Mouse (Mus musculus): ENCODE results near the gene Il12rb2. TPM values are rescaled to one million over a fixed set of nuclear protein-coding genes. Genes with fewer than 3 reads are reported as not detected.
A peak's percentile ranks its signal among the peaks of the same experiment; 100 is the strongest.

The Il12rb2 gene
- 27.9 to 92.6 TPM (median 28.7 TPM) in 3 replicates for total RNA-seq (2017)

DNA sequence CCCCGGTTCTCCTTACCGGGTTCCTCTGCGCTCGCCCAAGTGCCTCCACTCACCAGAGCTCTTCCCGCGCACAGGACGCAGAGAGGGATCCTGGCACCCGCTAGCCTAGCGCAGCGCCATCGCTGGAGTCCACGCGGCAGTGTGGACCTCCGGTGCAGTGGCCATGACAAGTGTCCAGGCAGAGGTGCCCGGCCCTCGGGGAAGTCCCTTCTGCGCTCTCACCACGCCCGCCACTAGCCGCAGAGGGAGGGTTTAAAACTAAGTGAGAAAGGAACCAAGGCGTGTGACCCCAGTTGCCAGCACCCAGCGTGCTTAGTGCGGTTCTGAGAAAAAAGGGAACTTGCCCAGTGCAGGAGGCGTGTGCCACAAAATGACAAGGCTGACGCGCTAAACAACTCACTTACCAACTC is at the start of gene Il12rb2:
TSS of gene Il12rb2 (minus strand) at position 207 of the 410 bp plus-strand sequence.
- peak; percentile 98 for ATAC-seq (replicated peaks; ENCODE audit: insufficient number of reproducible peaks, low FRiP score, low TSS enrichment, poor library complexity, severe bottlenecking)

DNA sequence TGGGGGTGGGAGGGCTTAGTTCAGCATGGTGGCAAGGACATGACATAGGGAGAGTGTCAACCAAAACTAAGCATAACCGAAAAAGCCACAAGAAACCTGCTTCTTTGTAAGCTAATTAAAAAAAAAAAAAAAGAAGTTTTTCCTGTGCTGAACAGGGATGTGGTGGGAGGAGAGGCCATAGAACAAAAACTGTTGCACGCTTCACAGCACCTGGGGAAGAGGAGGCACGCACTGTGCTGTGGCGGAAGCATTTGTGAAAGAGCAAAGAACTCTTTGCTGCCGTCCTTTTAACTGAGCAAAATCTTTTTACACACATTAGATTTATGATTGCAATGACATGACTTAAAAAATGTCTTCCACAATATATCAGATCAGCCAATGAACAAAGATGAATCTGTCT is 45.8 kb upstream of the Il12rb2 start:
- ATAC-seq (replicated peaks; ENCODE audit: insufficient number of reproducible peaks, low FRiP score, low TSS enrichment, poor library complexity, severe bottlenecking), result no peak

DNA sequence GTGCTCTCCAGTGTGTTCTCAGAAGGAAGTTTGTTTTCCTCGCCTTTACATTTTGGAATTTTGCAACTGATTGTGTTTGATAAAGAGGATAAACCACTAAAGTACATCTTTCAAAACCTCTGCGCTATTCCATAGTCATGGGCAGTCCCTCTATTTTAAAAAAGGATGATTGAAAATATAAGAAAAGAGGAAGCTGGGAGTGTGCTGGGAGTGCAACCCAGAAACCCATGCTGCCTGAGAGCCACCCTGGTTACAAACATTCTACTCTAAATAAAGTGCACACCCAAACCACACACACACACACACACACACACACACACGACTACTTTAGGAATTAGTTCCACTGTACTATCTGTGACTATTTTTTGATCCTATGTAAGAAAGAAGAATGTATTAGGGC is 40.6 kb upstream of the Il12rb2 start:
- ATAC-seq (replicated peaks; ENCODE audit: insufficient number of reproducible peaks, low FRiP score, low TSS enrichment, poor library complexity, severe bottlenecking), result no peak

DNA sequence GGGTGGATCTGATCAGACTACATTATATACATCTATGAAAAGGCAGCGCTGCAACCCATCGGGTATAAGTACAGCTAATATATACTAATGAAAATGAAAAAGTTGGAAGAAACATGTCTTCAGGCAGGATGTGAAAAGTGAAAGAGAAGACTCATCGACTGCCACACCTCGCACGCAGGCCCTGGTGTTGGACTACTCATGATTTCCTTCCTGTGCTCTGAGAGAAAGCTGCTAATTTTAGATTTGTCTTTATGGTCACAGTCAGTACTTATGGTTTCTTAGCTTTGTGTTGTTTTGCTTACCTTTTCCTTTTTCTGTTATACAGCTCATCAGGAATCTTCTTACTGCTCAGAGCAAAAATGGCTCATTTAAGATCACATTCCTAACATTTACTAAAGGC is 39.3 kb upstream of the Il12rb2 start:
- no peak; the same call in 1 of the 2 replicates for ATAC-seq (replicated peaks; ENCODE audit: insufficient number of reproducible peaks, low FRiP score, low TSS enrichment, poor library complexity, severe bottlenecking)

DNA sequence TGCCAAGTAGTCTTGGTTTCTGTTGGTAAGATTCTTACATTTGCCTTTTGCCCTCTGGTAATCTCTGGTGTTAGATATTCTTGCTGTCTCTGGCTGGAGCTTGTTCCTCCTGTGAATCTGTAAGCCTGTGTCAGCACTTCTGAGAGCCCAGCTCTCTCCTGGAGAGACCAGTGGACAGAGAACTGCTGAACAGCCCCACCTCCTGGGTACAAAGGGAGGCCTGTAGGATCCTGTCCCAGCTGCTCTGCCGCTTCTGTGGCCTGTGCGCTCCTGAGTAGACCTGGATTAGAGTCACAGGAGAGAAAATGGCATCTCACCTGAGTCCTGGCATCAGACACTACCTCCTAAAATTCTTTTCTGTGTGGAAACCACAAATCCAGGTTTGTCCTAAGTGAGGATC is 37.4 kb upstream of the Il12rb2 start:
- no peak for ATAC-seq (replicated peaks; ENCODE audit: insufficient number of reproducible peaks, low FRiP score, low TSS enrichment, poor library complexity, severe bottlenecking)

DNA sequence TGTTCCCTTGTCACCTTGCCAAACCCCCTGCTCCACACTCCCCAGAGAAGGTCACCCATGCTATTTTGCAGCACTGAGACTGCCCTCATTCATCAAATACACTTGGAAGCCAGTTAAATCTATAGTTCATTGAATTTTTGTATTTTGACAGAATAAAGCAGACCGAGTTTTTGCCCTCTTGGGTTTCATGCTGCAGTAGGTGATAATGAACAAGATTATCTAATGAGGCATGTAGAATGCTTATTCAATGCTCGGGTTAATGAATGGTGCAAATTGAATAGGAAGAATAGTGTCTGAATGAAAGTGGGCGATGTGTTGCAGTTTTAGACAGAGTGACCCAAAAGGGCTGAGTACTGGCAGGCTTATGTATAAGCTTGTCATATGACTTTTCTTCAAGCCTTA is 29.3 kb upstream of the Il12rb2 start:
- no peak for ATAC-seq (replicated peaks; ENCODE audit: insufficient number of reproducible peaks, low FRiP score, low TSS enrichment, poor library complexity, severe bottlenecking)

DNA sequence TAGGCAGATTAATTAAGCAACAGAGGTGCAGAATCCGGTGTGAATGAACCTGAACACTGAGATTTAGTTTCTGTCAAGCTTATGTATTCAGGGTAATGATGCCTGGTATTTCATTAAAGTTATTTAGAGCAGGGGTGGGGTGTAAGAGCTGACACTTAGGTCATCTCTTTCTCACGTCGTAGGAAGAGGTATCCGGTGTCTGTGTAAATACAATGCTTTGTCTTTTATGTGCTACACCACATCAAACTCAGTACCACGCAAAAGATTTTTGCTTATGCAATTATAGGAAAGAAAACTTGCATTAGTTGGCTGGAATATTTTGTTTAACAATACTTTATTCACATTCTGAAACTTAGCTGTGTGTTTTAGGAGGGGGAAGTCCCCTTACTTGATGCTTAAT is 23.6 kb upstream of the Il12rb2 start:
- peak; percentile 70 for ATAC-seq (replicated peaks; ENCODE audit: insufficient number of reproducible peaks, low FRiP score, low TSS enrichment, poor library complexity, severe bottlenecking)

DNA sequence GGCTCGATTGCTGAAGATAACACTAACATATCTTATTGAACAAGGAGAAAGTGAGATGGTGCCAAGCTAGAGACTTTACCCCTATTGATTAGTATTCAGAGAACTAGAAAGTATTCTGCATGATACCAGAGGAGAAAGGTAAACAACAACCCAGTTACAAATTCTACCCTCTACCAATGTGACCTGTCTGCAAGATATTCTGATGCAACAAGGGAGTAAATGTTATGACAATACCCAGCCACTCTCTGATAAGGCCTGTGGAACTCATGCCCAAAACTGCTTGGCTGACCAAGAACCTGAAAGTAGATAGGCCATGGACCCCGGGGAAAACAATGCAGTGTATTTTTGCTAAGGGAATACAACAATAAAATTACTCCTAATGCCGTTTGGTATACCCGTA is 10.2 kb downstream of the Il12rb2 start:
- no peak for ATAC-seq (replicated peaks; ENCODE audit: insufficient number of reproducible peaks, low FRiP score, low TSS enrichment, poor library complexity, severe bottlenecking)

DNA sequence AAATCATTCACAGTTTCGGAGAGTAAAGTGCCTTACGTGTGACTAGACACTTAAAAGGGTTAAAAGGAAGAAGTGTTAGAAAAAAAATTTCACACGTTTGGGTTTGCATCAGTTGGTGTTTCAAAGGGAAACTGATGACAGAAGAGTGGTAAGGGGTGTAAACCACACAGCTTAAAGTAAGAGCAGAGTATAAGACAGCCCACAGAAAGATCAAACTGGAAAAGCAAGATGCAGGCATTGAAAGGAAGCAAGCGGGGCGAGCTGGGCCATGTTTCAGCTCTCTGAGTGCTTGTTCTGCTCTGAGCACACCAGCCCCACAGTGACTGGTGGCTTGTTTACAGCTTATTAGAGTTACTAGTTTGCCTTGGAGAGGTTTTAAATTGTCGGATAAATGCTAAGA is 27.9 kb downstream of the Il12rb2 start:
- ATAC-seq (replicated peaks; ENCODE audit: insufficient number of reproducible peaks, low FRiP score, low TSS enrichment, poor library complexity, severe bottlenecking), result peak; percentile 76

DNA sequence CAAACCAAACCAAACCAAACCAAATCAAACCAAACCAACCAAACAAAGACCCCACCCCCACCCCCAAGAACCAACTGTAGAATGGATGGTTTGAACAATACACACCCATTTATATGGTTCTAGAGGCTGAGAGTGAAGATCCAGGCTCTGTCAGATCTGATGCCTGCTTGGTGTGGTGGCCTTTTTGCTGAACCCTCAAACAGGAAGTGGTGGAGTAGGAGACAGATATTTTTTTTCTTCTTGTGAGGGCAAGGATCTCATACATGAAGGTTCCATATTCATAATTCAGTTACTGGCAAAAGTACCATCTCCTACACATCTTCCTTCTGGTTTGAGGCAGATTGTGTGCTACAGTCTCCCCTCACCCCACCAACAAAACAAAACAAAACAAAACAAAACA is 36.5 kb downstream of the Il12rb2 start:
- ATAC-seq (replicated peaks; ENCODE audit: insufficient number of reproducible peaks, low FRiP score, low TSS enrichment, poor library complexity, severe bottlenecking), result 0 out of 2 replicates have a peak, but pooled peaks have one; percentile 31

DNA sequence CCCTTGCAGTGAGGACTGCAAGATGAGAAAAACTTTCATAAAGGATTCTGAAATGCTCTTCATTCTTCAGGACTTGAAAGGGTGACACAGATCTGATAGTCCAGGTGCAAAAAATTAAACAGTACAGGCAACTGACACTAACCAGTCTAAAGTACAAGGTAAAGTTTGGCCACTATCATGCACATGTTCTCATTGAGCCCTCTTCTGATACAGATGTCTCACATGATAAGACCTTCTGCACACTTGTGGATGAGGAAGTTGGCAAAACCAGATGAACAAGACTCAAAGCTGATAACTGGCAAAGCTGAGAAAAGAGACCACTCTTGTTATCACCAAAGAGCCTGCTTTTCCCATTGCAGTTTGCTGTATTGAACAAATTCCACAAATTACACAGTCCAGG is 38.0 kb downstream of the Il12rb2 start:
- ATAC-seq (replicated peaks; ENCODE audit: insufficient number of reproducible peaks, low FRiP score, low TSS enrichment, poor library complexity, severe bottlenecking), result no peak

DNA sequence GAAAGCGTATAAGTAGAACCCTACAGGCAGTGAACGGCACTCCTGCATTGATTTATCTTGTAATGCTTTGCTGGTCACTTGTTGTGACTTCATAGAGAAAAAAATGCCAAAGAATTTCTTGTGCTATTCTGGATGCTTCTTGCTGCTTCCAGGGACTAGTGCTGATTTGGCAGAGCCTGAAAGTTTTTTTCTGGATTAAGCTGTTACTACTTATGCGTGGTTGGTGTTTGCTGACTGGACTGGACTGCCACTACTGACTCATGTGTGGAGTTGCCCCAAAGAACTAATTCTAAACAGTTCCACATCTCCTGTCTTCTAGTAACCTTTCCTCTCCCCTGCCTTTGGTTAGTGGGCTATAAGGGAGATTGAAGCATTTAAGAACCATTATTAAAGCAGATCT is 52.2 kb downstream of the Il12rb2 start:
- no peak for ATAC-seq (replicated peaks; ENCODE audit: insufficient number of reproducible peaks, low FRiP score, low TSS enrichment, poor library complexity, severe bottlenecking)

DNA sequence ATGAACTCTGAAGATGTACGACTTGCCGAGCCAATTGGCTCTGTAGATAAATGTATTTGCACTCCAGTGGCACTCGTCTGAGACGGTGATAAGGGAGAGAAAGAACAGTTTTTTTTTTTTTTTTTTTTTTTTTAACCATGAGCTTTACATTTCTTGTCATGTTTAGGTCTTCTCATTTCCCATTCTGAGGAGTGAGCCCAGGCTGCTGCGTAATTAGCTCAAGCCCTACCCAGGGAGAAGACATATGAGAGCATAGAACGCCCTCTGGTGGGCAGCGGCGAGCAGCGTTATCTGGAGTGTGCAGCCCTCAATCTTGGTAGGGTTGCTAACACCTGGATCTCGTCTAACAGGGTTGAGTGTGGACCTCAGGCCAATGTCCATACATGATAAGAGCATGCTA is 57.5 kb downstream of the Il12rb2 start:
- ATAC-seq (replicated peaks; ENCODE audit: insufficient number of reproducible peaks, low FRiP score, low TSS enrichment, poor library complexity, severe bottlenecking), result no peak

DNA sequence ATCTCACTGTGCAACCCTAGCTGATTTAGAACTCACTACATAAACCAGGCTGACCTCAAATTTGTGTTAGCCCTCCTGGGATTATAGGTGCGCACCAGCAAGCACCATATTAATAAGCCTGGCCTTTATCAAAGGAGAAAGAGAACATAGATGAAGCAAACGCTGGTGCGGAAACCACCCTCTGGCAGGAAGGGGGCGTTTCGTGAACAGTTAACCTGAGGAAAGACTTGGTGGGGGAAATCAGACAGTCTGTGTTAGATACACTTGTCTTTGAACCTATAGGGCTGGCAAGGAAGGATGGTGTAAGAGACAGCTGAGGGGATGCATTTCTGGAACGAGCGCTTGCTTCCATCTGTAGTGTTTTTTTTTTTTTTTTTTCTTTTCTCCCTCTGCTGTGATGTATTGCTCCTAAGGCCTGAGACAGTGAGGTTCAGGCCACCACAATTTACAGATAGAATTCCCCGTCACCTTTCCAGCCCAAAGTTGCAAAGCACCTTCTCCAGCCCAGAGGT is 58.1 kb downstream of the Il12rb2 start:
- no peak for ATAC-seq (replicated peaks; ENCODE audit: insufficient number of reproducible peaks, low FRiP score, low TSS enrichment, poor library complexity, severe bottlenecking)

DNA sequence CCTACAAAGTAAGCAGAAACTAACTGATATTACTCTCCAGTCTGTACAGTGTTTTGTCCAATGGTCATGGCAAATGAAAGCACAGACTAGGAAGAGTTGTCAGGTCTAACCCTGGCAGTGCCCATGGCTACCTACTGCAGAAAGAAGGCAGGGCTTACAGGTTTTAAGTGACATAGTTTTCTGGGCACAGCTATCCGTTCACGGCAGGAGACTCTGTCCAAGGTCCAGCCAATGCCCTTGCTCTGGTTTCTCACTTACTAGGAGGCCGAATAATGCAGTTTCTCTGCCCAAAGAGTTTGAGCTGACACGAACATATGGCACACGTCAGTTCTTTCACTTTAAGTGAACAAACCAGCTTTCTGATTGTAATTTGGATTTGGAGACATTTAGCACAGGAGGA is 58.9 kb downstream of the Il12rb2 start:
- no peak for ATAC-seq (replicated peaks; ENCODE audit: insufficient number of reproducible peaks, low FRiP score, low TSS enrichment, poor library complexity, severe bottlenecking)

DNA sequence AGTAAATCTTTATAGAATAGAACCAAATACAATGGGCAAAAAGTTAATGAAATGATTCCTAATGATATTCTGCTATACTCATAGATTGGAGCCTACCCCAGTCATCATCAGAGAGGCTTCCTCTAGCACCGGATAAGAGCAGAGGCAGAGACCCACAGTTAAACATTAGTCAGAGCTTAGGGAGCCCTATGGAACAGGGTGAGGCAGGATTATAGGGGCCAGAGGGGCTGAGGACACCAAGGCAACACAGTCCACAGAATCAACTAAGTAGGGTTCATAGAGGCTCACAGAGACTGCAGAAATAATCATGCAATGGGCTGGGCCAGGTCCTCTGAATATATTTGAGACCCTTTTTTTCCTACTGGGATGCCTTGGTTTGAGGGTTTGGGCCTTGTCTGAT is 61.3 kb downstream of the Il12rb2 start:
- no peak for ATAC-seq (replicated peaks; ENCODE audit: insufficient number of reproducible peaks, low FRiP score, low TSS enrichment, poor library complexity, severe bottlenecking)

DNA sequence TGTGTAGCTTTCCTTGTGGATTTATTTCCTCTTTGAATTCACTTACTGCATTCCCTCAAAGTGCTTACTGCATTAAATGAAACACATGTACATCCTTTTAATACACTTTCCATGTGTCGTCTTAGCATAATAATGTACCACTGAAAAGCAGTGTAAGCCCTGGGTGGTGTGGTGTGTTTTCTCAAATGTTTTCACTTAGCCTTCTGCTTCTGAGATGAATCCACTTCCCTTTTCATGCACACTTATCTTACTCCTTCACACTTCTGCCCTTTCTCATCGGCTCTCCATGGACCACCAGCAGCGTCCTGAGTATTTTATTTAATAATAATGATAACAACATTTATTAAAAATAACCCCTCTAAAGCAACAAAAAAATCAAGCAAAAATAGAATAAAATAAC is 66.2 kb downstream of the Il12rb2 start:
- ATAC-seq (replicated peaks; ENCODE audit: insufficient number of reproducible peaks, low FRiP score, low TSS enrichment, poor library complexity, severe bottlenecking), result no peak

DNA sequence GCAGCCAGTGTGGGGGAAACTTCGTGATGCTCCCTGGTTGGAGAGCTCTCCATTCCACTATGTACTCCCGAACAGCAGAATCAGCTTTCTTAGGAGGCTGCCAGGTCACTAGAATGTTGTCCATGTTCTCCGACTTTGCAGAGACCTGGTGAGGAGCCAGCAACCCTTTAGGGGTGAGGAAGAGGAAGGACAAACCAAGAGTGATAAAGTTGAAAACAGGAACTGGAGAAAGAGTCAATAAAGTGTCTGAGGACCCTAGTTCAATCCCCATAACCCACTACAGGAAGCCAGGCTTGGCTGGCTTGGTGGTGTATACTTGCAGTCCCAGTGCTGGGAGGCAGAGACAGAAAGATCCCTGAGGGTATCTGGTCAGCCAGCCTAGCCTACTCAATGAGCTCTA is 67.0 kb downstream of the Il12rb2 start:
- ATAC-seq (replicated peaks; ENCODE audit: insufficient number of reproducible peaks, low FRiP score, low TSS enrichment, poor library complexity, severe bottlenecking), result no peak

DNA sequence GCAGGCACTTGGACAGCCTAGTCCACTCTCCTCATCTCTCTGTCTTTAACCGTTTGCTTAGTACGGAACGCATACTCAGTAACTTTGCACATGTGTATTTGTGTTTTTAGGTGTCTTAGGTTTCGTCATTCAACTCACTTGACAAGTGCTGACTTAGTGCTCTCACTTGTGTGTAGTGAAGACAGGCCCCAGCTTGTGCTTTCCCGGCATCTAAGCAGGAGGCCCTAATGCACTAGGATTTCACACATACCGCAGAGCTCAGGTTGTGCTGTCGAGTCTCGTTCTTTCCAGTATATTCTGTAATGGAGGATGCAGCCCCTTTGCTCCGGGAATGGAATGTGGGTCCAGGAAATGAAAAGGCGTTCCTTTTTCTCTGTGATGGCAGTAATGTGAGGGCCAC is 72.8 kb downstream of the Il12rb2 start:
- ATAC-seq (replicated peaks; ENCODE audit: insufficient number of reproducible peaks, low FRiP score, low TSS enrichment, poor library complexity, severe bottlenecking), result no peak

DNA sequence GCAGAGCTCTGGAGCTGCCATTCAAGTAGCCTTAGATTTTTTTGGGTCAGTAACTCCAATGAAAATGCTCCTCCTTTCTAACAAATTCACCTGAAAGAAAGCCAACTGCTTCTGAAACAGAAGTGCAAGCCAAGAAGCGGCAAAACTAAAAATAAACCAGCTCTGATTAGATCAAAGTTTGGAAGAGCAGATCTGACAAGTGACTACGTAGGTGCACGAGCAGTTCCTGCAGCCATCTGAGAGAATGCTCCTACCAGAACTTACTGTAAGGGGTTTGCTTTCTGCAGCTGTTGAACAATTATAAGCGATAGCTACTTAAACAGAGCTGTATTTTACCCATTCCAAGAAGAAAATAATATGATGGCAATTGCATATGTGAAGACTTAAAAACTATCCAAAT is 73.5 kb downstream of the Il12rb2 start:
- ATAC-seq (replicated peaks; ENCODE audit: insufficient number of reproducible peaks, low FRiP score, low TSS enrichment, poor library complexity, severe bottlenecking), result no peak

DNA sequence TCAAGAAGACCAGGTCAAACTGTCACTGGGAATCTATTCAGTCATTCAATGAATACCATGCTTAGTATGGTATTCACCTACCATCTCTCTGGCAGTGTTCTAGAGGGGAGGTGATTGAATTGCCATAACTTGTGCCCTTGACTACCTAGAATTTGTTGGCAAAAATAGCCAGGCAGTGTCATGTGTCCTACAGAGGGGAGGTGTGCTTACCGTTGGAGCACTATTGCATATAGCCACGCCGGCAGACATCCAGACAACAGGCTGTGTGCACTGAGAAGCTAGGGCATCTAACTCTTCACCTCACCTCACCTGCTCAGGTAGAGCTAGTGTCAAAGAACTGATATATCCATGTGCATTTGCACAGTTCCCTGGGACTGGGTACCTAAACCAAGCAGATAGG is 74.8 kb downstream of the Il12rb2 start:
- ATAC-seq (replicated peaks; ENCODE audit: insufficient number of reproducible peaks, low FRiP score, low TSS enrichment, poor library complexity, severe bottlenecking), result 0 out of 2 replicates have a peak, but pooled peaks have one; percentile 17

Data from monocyte, adult 5-6 weeks (primary cell).